9 mouse cellular contexts compared by ENCODE assay signal in the genomic region with DNA sequence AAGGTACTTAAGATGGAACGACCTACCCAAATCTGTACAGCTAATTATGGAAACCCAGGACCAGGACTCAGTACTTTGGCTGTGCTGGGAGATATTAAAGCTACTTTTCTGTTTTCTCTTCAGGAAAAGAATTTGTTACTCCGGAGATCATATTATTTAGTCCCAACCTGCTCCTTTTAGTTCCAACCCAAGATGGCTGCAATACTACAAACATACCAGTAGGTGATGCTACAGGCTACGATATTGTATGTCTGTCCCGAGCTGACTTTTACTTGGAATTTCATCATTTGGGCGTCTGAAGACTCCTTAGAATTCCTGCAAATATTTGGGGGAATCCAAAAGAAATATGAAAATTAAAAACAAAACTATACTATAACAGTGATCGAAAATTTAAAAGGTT. TPM values are rescaled to one million over a fixed set of nuclear protein-coding genes. Genes with fewer than 3 reads are reported as not detected.
DNase-seq lines count a peak whose midpoint lies in the region; ATAC-seq and TF ChIP-seq lines count a peak whose summit lies in the region.
"Had no signal": no experiment of that assay in that cellular context is flagged by ENCODE, and none has a peak within 500 bp of the region (broad histone marks: within the 10 kb centered on the region; RNA-seq: fewer than 3 reads in every experiment).

No protein-coding gene starts in this region.

- no peaks in the 10 kb centered on the region for H3K27me3 ChIP-seq in heart, adult 2 months (ENCODE audit: control insufficient read depth, insufficient read depth, low read length)
- no peaks in the 10 kb centered on the region for H3K27me3 ChIP-seq in midbrain, postnatal 0 days (ENCODE audit: insufficient read depth, low read length)
- peaks cover 8% of the 10 kb centered on the region for H3K27me3 ChIP-seq in midbrain, embryonic 10.5 days (ENCODE audit: low read depth, poor library complexity, severe bottlenecking)

- H3K4me3 ChIP-seq in heart, adult 2 months: no peak overlapping the region
- no peak overlapping the region for H3K4me3 ChIP-seq in midbrain, postnatal 0 days (ENCODE audit: low read depth, low read length)
- H3K4me3 ChIP-seq in midbrain, embryonic 10.5 days: no peak overlapping the region
- H3K4me3 ChIP-seq: limb, embryonic 12.5 days had no signal

- H3K9ac ChIP-seq in heart, adult 2 months (ENCODE audit: low read depth, low read length): no peak overlapping the region
- no peak overlapping the region for H3K9ac ChIP-seq in midbrain, postnatal 0 days (replicated peaks; ENCODE audit: low read length, poor library complexity, severe bottlenecking)
- H3K9ac ChIP-seq: limb, embryonic 12.5 days had no signal

- no peak; the same call in 1 of the 2 replicates for TF ChIP-seq CTCF in heart, adult 2 months (IDR thresholded peaks at IDR 0.05)
- TF ChIP-seq CTCF in midbrain, postnatal 0 days (IDR thresholded peaks at IDR 0.05): peak; percentile 94

- no peaks in the 10 kb centered on the region for H3K79me2 ChIP-seq in heart, adult 2 months (replicated peaks; ENCODE audit: control insufficient read depth, insufficient read depth, low read length)

- no peaks in the 10 kb centered on the region for H3K4me1 ChIP-seq in heart, adult 2 months (ENCODE audit: control insufficient read depth, insufficient read depth, low read length)
- H3K4me1 ChIP-seq in midbrain, postnatal 0 days (ENCODE audit: insufficient read depth, low read length): no peaks in the 10 kb centered on the region
- H3K4me1 ChIP-seq in midbrain, embryonic 10.5 days: peaks cover 8% of the 10 kb centered on the region

- H3K9me3 ChIP-seq in midbrain, postnatal 0 days (ENCODE audit: low read length): no peaks in the 10 kb centered on the region
- no peaks in the 10 kb centered on the region for H3K9me3 ChIP-seq in midbrain, embryonic 10.5 days (replicated peaks)
- H3K9me3 ChIP-seq: limb, embryonic 12.5 days had no signal

- WGBS in heart, adult 2 months: 7% methylated on average over 6 of the region's 6 CpGs
- 8% methylated on average over 6 of the region's 6 CpGs for WGBS in midbrain, postnatal 0 days
- 14% methylated on average over 6 of the region's 6 CpGs for WGBS in midbrain, embryonic 10.5 days

- no peak overlapping the region for H3K27ac ChIP-seq in heart, adult 2 months
- H3K27ac ChIP-seq in midbrain, postnatal 0 days (ENCODE audit: low read depth, low read length): no peak overlapping the region
- no peak overlapping the region for H3K27ac ChIP-seq in midbrain, embryonic 10.5 days (replicated peaks)
- H3K27ac ChIP-seq: limb, embryonic 12.5 days had no signal

- ATAC-seq in midbrain, postnatal 0 days (ENCODE audit: low FRiP score): peak; percentile 57; the same call in 1 of the 2 replicates

- no peak for TF ChIP-seq EP300 in heart, adult 2 months (IDR thresholded peaks at IDR 0.05; ENCODE audit: insufficient read depth, low read depth, low read length)

- TF ChIP-seq POLR2A in heart, adult 2 months (IDR thresholded peaks at IDR 0.05; ENCODE audit: insufficient read depth, low read depth, low read length): no peak

- H3K36me3 ChIP-seq in heart, adult 2 months (ENCODE audit: control insufficient read depth, insufficient read depth, low read length): no peaks in the 10 kb centered on the region
- no peaks in the 10 kb centered on the region for H3K36me3 ChIP-seq in midbrain, postnatal 0 days (ENCODE audit: insufficient read depth, low read length)
- no peaks in the 10 kb centered on the region for H3K36me3 ChIP-seq in midbrain, embryonic 10.5 days
- H3K36me3 ChIP-seq: limb, embryonic 12.5 days had no signal

- intact Hi-C loops in heart, adult 2 months (cut with DNase I): loop anchor here (2.0 kb wide), 2 partner anchors 224 to 990 kb away; a partner anchor contains a TSS

- no peak overlapping the region for H3K4me2 ChIP-seq in midbrain, postnatal 0 days (ENCODE audit: low read depth, low read length, poor library complexity, severe bottlenecking)
- H3K4me2 ChIP-seq: limb, embryonic 12.5 days had no signal

- peak; percentile 28 to 60 for DNase-seq in heart, adult 18-20 months
- DNase-seq in heart, adult 2 months: no peak
- peak; percentile 74 for DNase-seq in midbrain, postnatal 0 days (ENCODE audit: low spot score)
- DNase-seq in midbrain, embryonic 10.5 days (ENCODE audit: low spot score): no peak
- DNase-seq in cerebellum, postnatal 14 days: peak; percentile 18 to 62
- DNase-seq in lung, postnatal 36 days: peak; percentile 46
- no peak for DNase-seq in layer of hippocampus, adult 8-10 months (ENCODE audit: low spot score in 2 of 2)
- DNase-seq in T-cell, adult 2 months (ENCODE audit: low spot score): no peak

RNA-seq across cellular contexts. Expression of a gene that starts 32.6 kb away (rescaled TPM):
- 1 to 10 TPM; 3.2 to 4.2 TPM for total RNA-seq in heart, adult 18-20 months (2021)
- total RNA-seq in heart, adult 2 months (2021): 1 to 10 TPM; 3.8 to 4.2 TPM
- polyA plus RNA-seq in heart, adult 2 months (2012; rRNA removed): 3.3 and 3.7 TPM in 2 replicates
- 11.5 and 16.4 TPM in 2 replicates for total RNA-seq in midbrain, postnatal 0 days (2014; rRNA removed)
- polyA plus RNA-seq in midbrain, postnatal 0 days (2015; fragmentation: Nextera tagmentation; extraction: Ambion mirVana): 2.2 and 2.6 TPM in 2 replicates
- 9.3 and 9.9 TPM in 2 replicates for polyA plus RNA-seq in midbrain, embryonic 10.5 days (2016; fragmentation: Nextera tagmentation; extraction: Ambion mirVana)
- 1 to 10 TPM; 8.3 to 9.0 (median 8.7) TPM for total RNA-seq in layer of hippocampus, adult 8-10 months (2022)

Comparison
In these comparisons a context has a peak if more than half of its experiments do, and no peak if none do; other contexts are left out.
1. DNase-seq: peak in heart, adult 18-20 months (2 of 2), midbrain, postnatal 0 days (single experiment), cerebellum, postnatal 14 days (2 of 2) and lung, postnatal 36 days (single experiment); none in heart, adult 2 months (0 of 2), midbrain, embryonic 10.5 days (single experiment), layer of hippocampus, adult 8-10 months (0 of 2) and T-cell, adult 2 months (single experiment).